ENCODE assay signal across 8 mouse cellular contexts in genomic region chr8:122720811-122721640, GRCm38 (mm10). TPM values are rescaled to one million over a fixed set of nuclear protein-coding genes. Genes with fewer than 3 reads are reported as not detected.
A peak's percentile ranks its signal among the peaks of the same experiment; 100 is the strongest.
DNase-seq lines count a peak whose midpoint lies in the region; ATAC-seq and TF ChIP-seq lines count a peak whose summit lies in the region.

No protein-coding gene starts in this region.

- ATAC-seq in forebrain, embryonic 11.5 days (replicated peaks; ENCODE audit: low FRiP score): no peak
- ATAC-seq in midbrain, embryonic 14.5 days (ENCODE audit: low FRiP score, low TSS enrichment): peak; percentile 62

- no peaks in the 10 kb centered on the region for H3K9me3 ChIP-seq in forebrain, embryonic 11.5 days (ENCODE audit: control insufficient read depth, low read length)
- H3K9me3 ChIP-seq in midbrain, embryonic 14.5 days (ENCODE audit: control insufficient read depth, low read length): no peaks in the 10 kb centered on the region

- intact Hi-C loops in left cerebral cortex, postnatal 14 days (cut with DNase I): no loop called here

- H3K9ac ChIP-seq in forebrain, embryonic 11.5 days (ENCODE audit: low read length): no peak overlapping the region; the same call in 1 of the 2 replicates
- H3K9ac ChIP-seq in midbrain, embryonic 14.5 days (replicated peaks; ENCODE audit: low read length): no peak overlapping the region; the same call in 1 of the 2 replicates

- 25% methylated on average over 14 of the region's 14 CpGs for WGBS in lung, adult 2 months
- WGBS in forebrain, embryonic 11.5 days: 73% methylated on average over 14 of the region's 14 CpGs
- 43% methylated on average over 14 of the region's 14 CpGs for whole genome bisulfite sequencing in midbrain, embryonic 14.5 days

- H3K4me3 ChIP-seq in lung, adult 2 months (replicated peaks; ENCODE audit: extremely low read depth, low read depth, low read length): no peak overlapping the region
- H3K4me3 ChIP-seq in forebrain, embryonic 11.5 days (ENCODE audit: low read depth, low read length): no peak overlapping the region
- no peak overlapping the region for H3K4me3 ChIP-seq in midbrain, embryonic 14.5 days (replicated peaks; ENCODE audit: low read depth, low read length)

- H3K36me3 ChIP-seq in forebrain, embryonic 11.5 days (ENCODE audit: control insufficient read depth, insufficient read depth, low read length): no peaks in the 10 kb centered on the region
- H3K36me3 ChIP-seq in midbrain, embryonic 14.5 days (ENCODE audit: control insufficient read depth, insufficient read depth, low read length): no peaks in the 10 kb centered on the region

- H3K4me2 ChIP-seq in forebrain, embryonic 11.5 days (ENCODE audit: low read depth, low read length, severe bottlenecking): peak overlapping the region; percentile 33; the same call in 1 of the 2 replicates
- H3K4me2 ChIP-seq in midbrain, embryonic 14.5 days (ENCODE audit: low read length): peak overlapping the region; percentile 44

- H3K4me1 ChIP-seq in lung, adult 2 months (ENCODE audit: control insufficient read depth, insufficient read depth, low read length): peaks cover 15% of the 10 kb centered on the region; the same call in 1 of the 2 replicates
- peaks cover 3% of the 10 kb centered on the region; the same call in 1 of the 2 replicates for H3K4me1 ChIP-seq in forebrain, embryonic 11.5 days (replicated peaks; ENCODE audit: control insufficient read depth, insufficient read depth, low read length)
- H3K4me1 ChIP-seq in midbrain, embryonic 14.5 days (ENCODE audit: control insufficient read depth, insufficient read depth, low read length): peaks cover 27% of the 10 kb centered on the region

- TF ChIP-seq CTCF in lung, adult 2 months (IDR thresholded peaks at IDR 0.05; ENCODE audit: insufficient read depth, low read length): no peak

- H3K27ac ChIP-seq in forebrain, embryonic 11.5 days (ENCODE audit: low read depth, low read length): no peak overlapping the region
- H3K27ac ChIP-seq in midbrain, embryonic 14.5 days (replicated peaks; ENCODE audit: low read depth, low read length): peak overlapping the region; percentile 90

- DNase-seq in lung, adult 18-20 months: peak; percentile 37 to 55
- DNase-seq in lung, adult 2 months: no peak
- no peak for DNase-seq in forebrain, embryonic 11.5 days (ENCODE audit: low spot score)
- peak; percentile 49 to 50 for DNase-seq in kidney, postnatal 36 days
- peak; percentile 74 for DNase-seq in midbrain, embryonic 14.5 days
- no peak for DNase-seq in gastrocnemius, postnatal 25 days
- no peak for DNase-seq in urinary bladder, postnatal 14 days (ENCODE audit: low spot score)
- DNase-seq in left cerebral cortex, postnatal 14 days (ENCODE audit: low spot score in 2 of 2): no peak

- no peak for TF ChIP-seq POLR2A in lung, adult 2 months (IDR thresholded peaks at IDR 0.05; ENCODE audit: borderline replicate concordance, extremely low read depth, low read depth, low read length)

- no peaks in the 10 kb centered on the region; the same call in 1 of the 2 replicates for H3K27me3 ChIP-seq in forebrain, embryonic 11.5 days (ENCODE audit: control insufficient read depth, insufficient read depth, low read length)
- H3K27me3 ChIP-seq in midbrain, embryonic 14.5 days (ENCODE audit: control insufficient read depth, insufficient read depth, low read length): no peaks in the 10 kb centered on the region

RNA-seq across cellular contexts. Expression of gene Cbfa2t3, which starts 22.1 kb away (rescaled TPM):
- polyA plus RNA-seq in lung, adult 2 months (2012; rRNA removed): 40.0 and 45.7 TPM in 2 replicates
- 6.0 and 7.0 TPM in 2 replicates for polyA plus RNA-seq in forebrain, embryonic 11.5 days (2014; fragmentation: Nextera tagmentation; extraction: Ambion mirVana)
- 25.2 and 28.7 TPM in 2 replicates for polyA plus RNA-seq in midbrain, embryonic 14.5 days (2014; fragmentation: Nextera tagmentation; extraction: Ambion mirVana)
- 10 to 100 TPM; 19.0 to 27.8 TPM for total RNA-seq in gastrocnemius, postnatal 25 days (2021)
- 10 to 100 TPM; 27.2 to 29.7 TPM for total RNA-seq in left cerebral cortex, postnatal 14 days (2021)

RNA-seq across cellular contexts. Expression of gene Acsf3, which starts 54.3 kb away (rescaled TPM):
- 16.3 and 17.7 TPM in 2 replicates for polyA plus RNA-seq in lung, adult 2 months (2012; rRNA removed)
- 15.6 and 16.3 TPM in 2 replicates for polyA plus RNA-seq in forebrain, embryonic 11.5 days (2014; fragmentation: Nextera tagmentation; extraction: Ambion mirVana)
- 16.3 and 16.8 TPM in 2 replicates for polyA plus RNA-seq in midbrain, embryonic 14.5 days (2014; fragmentation: Nextera tagmentation; extraction: Ambion mirVana)
- 10 to 100 TPM; 12.9 to 13.3 TPM for total RNA-seq in gastrocnemius, postnatal 25 days (2021)
- total RNA-seq in left cerebral cortex, postnatal 14 days (2021): 10 to 100 TPM; 19.0 to 20.9 TPM

Comparison
In these comparisons a context has a peak if more than half of its experiments do, and no peak if none do; other contexts are left out.
1. DNase-seq: peak in lung, adult 18-20 months (2 of 2), kidney, postnatal 36 days (2 of 2) and midbrain, embryonic 14.5 days (single experiment); none in lung, adult 2 months (single experiment), forebrain, embryonic 11.5 days (single experiment), gastrocnemius, postnatal 25 days (single experiment), urinary bladder, postnatal 14 days (single experiment) and left cerebral cortex, postnatal 14 days (0 of 2).